Mouse (Mus musculus): ENCODE data around the gene Ccdc86.

Gene Ccdc86

GRCm38 (mm10) chr19:10904927-10905727, 43.9 kb downstream of the Ccdc86 start:
- DNase-seq, result no peak

- no peak for DNase-seq
Observed at GRCm38 (mm10) chr19:10904512-10904911, 44.6 kb downstream of the Ccdc86 start.

GRCm38 (mm10) chr19:10901046-10901445, 48.0 kb downstream of the Ccdc86 start:
- DNase-seq, result no peak

GRCm38 (mm10) chr19:10900315-10900714, 48.8 kb downstream of the Ccdc86 start:
- no peak for DNase-seq

GRCm38 (mm10) chr19:10897491-10897890, 51.6 kb downstream of the Ccdc86 start:
- no peak for DNase-seq

- no peak for DNase-seq
Observed at GRCm38 (mm10) chr19:10896849-10897248, 52.2 kb downstream of the Ccdc86 start.

- DNase-seq, result no peak
Observed at GRCm38 (mm10) chr19:10895708-10896107, 53.4 kb downstream of the Ccdc86 start.

GRCm38 (mm10) chr19:10895016-10895528, 54.0 kb downstream of the Ccdc86 start, which contains the start of gene Prpf19:
TSS of gene Prpf19 (plus strand) at chr19:10895231.
- peak; percentile 99 for DNase-seq

- no peak for DNase-seq
Observed at GRCm38 (mm10) chr19:10892201-10892600, 56.9 kb downstream of the Ccdc86 start.
